Mouse (Mus musculus): Measurements from ENCODE around the gene Tox2.

Gene Tox2

DNA sequence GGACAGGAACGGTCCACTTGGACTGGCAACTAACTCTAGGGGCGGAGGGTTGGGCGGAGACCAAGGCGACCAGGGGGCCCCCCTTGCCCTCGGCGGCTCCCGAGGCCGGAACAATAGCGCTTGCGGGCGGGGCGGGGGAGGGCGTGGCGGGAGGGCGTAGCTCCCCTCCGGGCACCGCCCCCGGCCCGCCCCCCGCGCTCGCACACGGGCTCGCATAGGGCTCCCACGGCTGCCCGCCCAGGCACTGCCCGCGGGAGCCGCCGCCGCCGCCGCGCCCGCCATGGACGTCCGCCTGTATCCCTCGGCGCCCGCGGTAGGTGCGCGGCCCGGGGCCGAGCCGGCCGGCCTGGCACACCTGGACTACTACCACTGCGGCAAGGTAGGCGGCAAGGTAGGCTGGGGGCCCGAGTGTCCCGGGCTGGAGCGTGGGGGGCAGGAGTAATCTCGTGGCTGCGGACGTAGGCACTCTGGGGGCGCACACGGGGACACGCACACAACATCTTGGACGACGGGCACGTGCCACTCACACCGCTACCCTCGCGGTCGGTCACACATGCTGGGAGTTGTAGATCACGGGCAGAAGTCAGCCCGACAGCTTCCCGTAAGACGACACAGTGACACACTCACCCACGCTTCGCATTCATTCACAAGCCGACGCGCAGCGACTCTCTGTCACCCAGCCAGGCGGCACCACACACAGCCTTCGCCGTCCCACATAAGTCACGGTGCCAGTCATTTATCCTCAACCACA lies at the start of gene Tox2:
Gene Tox2 (plus strand): TSS at position 242 of the 751 bp plus-strand sequence.
- DNase-seq, result no peak

DNA sequence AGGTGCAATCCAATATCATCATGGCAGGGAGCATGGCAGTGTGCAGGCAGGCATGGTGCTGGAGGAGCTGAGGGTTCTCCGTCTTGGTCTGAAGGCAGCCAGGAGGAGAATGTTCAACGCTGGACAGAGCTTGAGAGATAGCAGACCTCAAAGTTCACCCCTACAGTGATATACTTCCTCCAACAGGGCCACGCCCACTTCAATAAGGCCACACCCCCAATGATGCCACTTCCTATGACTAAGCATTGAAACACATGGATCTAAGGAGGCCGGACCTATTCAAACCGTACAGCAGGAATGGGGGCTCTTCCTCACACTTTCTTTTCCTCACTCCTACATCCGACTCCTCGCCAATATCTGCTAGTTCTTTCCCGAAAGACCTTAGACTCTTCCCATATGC lies 48.3 kb upstream of the Tox2 start:
- no peak for DNase-seq

DNA sequence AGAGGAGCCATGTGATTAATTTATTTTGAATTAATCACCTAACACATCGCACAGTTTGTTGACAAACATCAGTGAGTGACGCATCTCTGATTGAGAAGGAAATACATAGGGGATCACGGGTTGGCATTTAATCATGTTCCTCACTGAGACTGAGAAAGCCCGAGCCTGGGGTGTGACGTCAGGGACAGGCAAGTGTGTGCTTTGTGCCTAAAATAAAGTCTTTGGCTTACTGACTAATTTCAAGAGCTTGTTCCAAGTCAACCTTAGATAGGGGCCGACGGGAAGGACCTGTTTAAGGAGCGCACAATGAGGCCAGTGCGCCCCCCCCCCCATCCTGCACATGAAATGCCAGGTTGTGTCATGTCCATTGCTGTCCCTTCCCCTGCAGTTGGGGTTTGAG lies 43.9 kb upstream of the Tox2 start:
- DNase-seq, result no peak

DNA sequence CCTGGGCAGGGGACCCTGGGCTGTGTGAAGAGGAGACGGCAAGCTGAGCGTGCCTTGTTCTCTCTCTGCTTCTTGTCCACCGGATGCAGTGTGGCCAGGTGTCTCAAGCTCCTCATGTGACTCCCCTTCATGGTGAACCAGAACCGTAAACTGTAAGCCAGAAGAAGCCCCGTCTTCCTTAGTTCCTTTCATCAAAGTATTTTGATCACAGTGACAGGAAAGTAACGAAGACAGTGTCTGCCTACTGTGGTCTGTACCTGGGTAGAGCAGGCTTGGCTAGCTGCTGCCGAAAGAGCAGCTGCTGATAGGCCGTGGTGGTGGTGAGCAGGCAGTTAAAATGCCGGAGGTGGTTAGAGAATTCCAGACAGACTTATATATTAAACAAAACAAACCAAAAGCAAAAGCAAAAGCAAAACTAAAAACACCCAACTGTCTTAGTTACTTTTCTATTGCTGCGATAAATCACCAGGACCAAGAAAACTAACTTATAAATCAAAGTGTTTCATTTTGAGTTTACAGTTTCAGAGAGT lies 38.4 kb upstream of the Tox2 start:
- DNase-seq, result no peak

DNA sequence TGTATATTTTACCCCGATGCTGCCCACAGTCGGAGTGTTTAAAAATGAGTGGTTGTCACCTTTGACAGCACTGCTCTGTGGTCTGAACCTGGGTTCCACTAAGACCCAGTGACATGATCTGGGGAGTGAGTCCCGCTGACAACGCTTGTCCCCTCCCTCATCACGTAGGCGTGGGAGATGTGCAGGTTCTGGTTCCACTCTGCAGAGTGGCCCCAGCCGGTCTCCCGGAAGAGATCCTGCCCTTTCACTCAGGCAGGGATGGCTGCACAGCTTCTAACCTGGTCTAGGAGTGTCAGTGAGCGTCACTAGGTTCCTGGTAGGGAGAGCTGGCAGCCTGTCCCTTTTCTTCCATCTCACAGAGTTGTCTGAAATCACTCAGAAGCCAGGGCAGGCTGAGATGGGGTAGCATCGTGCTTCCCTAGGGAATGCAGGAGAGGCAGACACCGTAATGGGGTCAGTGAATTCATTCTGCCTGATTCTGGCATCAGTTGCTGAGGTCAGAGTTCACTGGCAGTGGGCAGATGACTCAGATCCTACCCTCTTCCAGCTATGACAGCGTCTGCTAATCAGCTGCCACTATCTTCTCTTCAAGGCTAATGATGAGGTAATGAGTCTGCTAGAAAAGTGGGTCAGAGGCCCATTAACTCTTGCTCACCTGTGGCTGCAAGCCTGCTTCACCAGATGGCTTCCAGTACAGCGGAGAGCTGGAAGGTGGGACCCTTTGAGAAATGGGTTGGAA lies 36.7 kb upstream of the Tox2 start:
- no peak for DNase-seq

DNA sequence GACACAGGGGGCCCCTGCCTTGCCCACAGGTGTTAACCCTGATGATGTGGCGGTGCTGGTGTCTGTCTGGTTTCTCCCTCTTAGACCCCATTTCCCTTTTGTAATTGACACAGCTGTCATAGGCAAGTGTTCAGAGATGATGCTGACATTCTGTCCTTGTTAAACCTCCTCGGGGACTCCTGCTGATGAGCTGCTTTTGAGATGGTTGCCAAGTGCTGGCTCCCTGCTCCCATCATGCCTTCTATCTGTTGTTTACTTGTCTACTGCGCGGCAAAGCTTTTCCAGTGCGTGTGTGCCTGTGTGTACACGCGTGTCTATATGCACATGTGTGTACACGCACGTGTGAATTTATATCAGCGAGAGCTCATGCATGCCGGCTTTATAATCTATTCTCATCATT lies 31.0 kb upstream of the Tox2 start:
- no peak for DNase-seq

DNA sequence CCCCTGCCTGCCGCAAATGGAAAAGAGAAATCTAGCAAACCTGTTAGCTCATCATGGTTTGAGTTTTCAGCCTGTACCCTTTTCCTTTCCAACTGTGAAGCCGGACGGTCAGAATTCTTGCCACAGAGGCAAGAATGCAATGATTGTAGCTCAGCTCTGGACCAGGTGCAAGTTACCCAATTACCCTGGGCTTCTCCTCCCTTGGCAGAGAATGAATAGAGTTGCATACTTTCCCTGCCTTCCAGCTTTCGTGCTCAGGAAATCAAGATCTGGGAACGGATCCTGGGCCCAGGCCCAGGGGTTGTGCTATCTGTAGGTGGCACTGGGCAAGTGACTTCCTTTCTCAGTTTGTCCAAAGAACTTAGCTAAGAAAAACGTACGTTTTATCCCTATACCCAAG lies 28.9 kb upstream of the Tox2 start:
- DNase-seq, result no peak

DNA sequence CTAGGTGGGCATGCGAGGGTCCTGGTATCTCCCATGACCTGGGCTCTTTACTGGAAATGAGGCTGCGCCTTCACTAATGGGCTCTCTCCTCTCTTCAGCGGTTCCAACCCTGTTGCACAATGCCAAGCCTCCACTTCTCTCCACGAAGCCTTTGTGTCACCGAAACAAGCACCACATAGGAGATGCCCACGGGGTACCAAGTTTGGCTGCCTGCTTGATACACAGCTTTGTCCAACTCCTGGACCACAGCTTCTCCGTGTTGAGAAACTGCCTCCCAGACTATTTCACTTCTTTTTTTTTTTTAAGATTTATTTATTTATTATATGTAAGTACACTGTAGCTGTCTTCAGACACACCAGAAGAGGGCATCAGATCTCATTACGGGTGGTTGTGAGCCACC lies 27.1 kb upstream of the Tox2 start:
- DNase-seq, result no peak

DNA sequence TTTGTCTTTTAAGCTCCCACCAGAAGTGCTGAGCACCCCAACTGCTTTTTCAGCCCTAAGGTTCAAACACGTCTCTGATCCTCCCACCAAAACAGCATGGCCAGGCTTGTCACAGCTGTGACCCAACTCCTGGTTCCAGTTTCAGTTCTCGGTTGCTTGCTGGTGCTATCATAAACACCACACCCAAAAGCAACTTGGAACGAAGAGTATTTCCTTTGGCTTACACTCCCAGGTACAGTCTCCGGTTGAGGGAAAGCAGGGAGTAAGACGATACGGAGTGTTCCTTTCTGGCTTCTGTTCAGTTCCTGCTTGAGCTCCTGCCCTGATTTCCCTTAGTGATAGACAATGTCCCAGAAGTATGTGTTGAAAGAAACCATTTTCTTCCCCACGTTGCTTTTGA lies 26.4 kb upstream of the Tox2 start:
- no peak for DNase-seq

DNA sequence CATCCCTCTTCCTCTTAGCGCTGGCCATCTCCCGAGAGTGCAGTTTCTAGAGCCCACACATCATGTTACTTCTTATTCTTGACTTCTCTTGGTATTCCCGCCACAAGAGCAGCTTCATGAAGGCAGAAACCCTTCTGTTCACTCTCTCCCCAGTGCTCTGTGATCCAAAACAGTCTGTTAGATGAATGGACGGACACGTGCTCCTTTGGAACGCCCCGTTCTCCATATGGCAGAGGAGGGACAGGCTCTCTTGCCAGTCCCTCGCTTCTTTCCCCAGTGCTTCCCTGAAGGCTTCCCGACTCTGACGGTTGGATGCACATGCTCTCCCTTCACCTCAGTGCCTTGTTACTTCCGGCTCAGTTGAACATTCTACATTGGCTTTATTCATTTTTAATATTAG lies 15.4 kb upstream of the Tox2 start:
- DNase-seq, result no peak

DNA sequence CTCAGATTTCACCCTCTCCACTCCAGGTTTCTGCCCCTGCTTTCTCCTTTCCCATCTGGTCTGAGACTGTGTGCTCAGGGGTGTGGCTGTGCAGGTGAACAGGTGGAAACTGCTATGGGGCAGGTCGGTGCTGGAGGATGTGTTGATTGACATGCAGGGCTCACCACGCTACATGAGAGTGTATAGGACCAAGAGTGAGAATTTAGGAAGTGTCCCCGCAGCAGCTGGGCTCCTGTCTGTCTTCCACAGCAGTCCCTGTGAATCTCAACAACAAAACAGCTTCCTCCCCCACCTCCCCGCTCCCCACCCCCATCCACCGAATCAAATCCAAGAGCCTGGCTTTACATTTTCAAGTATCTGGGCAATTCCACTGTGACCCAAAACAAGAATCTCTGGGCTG lies 13.3 kb upstream of the Tox2 start:
- DNase-seq, result no peak

DNA sequence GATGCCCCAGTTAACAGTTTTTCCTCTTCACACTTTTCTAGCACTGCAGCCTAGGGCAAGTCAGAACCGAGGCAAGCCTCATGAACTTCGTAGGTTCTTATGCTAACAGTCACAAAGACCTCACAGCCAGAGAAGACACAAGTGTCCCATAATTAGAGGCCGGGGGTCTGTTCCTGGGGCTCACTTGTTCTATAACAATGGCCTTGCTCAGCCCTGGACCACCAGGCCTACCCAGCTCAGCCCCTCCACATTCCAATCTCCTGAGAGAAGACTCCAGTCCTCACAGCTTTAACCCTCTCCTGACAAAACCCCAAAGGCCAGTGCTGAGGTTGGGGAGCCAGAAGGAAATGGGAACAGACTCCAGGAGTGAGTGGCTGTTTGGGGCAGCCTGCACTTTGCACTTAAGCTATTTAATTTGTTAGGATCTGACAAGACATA lies 12.9 kb upstream of the Tox2 start:
- no peak for DNase-seq

DNA sequence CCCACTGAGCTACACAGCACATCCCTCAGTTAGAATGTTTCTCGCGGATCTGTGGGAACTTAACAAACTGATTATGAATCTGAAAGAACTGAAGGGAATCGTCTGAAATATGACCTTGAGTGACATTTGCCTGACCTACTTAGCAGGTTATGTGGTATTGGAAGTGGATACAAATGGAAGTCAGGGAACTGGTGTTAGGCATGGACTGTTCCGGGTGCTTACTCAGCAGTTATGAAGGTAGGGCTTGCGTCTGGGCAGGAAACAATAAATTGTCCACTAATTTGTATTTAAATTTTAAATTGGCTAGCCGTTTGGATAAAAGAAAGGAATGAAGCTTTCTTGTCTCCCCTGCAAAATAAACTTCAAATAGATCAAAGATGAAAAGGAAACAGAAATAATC lies 10.4 kb upstream of the Tox2 start:
- no peak for DNase-seq

DNA sequence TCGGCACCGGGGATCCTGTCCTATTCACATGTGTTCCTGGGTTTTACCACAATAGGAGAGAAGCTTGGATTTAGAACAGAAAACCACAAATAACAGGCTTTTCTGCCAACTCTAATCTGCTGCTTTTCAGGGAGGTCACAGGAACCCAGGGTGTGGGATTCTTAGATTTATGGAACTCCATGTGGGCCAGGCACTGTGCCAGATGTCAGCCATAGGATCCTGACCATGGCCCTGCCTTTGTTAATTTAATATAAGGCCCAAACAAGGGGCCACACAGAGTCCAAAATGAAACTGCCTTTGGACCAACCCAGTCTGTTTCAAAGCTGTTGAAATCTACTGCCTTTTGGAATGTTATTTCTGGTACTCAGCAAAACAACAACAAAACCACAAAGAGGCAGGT lies 8.9 kb upstream of the Tox2 start:
- DNase-seq, result no peak

DNA sequence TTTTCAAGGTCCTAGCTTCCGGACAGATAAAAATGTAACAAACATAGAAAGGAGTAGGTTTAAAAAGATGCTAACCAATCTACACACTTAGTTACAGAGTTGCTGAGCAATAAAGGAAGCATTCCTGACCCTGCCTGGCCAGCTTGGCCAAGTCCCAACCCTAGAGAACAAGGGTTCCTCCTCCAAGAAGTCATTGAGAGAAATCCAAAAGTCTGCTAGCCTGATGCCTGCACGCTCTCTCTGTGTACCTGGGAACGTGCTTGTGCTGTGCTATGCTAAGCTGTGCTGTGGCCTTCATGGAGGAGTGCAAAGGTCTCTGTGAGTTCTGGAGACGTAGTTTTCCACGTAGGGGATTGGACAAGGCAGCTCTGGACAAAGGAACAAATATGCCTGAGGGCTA lies 8.4 kb upstream of the Tox2 start:
- no peak for DNase-seq

DNA sequence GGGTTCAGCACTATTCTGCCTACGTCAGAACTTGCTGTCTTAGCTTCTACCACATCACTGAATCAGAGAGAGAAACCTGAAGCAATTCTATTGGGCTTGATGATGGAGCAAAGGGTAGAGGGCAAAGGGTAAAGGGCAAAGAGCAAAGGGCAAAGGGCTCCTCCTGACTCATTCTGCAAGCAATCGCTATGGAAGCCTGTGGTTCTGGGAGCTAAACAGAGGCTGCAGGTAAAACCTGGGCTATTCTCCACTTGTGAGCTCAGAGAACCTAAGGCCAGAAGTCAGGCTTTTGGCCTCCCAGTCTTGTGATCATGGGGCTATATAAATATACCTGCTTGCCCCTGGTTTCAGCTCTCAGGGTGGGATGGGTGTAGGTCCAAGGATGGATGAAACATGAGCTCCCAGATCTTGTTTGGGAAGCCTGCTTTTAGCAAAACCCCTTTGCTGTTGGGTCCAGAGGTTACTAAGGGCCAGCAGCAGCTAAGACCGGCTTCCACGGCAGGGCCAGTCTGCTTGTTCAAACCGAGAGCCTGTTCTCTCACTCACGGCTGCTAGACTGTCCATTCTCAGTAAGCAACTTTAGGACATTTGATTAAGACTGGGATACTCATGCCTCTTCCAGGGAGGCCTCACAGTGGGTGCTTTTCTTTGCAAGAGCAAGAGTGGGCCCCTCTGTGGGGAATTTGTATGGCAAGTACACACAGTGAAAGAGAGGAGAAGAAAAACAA lies 7.7 kb upstream of the Tox2 start:
- no peak for DNase-seq

DNA sequence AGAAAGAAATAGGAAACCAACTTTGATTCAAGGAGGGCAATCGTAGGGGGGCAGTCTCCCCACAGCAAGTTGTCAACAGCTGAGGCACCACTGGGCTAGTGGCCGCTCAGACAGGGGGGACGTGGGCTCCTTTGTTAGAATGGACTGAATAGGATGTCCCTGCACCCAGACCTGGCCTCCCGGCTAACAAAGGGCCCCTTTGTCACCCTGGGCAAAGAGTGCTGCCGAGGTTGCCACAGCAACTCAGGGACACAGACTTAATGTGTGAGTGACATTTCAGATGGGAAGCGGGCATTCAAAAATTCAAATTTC lies 7.1 kb upstream of the Tox2 start:
- no peak for DNase-seq

DNA sequence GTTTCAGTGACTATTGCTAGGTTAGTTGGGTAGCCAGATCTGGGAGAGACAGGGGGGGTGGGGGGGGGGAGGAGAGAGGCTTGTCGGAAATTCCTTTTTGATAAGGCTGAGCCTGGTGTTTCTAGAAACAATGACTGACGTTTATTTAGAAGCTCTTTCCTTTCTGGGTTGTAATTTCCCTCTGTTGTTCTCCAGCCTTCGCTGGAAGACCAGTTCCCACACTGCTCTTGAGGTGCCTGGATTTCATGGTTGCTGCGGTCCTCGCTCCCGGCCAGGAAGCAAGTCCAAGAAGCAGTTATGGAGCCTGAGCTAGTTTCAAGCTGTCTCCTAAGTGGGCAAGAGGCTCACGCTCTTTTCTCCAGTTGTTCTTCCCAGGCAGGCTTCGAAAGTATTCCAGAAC lies 1.0 kb upstream of the Tox2 start:
- DNase-seq, result no peak

DNA sequence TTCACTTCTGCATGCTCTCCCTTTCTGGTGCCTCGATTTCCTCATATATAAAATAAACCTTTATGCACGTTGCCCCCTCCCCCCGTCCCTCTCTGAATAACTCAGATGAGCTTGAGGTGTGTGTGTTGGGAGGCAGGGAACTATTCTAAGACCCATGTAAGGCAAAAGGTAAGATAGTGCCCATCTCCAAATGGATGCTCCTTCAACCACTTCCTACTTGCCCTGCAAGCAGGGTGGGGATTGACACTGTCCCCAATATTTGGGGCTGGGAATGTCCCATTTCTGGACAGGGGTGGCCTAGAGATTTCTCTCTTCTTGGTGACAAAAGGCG lies 407 bp upstream of the Tox2 start:
- DNase-seq, result no peak

DNA sequence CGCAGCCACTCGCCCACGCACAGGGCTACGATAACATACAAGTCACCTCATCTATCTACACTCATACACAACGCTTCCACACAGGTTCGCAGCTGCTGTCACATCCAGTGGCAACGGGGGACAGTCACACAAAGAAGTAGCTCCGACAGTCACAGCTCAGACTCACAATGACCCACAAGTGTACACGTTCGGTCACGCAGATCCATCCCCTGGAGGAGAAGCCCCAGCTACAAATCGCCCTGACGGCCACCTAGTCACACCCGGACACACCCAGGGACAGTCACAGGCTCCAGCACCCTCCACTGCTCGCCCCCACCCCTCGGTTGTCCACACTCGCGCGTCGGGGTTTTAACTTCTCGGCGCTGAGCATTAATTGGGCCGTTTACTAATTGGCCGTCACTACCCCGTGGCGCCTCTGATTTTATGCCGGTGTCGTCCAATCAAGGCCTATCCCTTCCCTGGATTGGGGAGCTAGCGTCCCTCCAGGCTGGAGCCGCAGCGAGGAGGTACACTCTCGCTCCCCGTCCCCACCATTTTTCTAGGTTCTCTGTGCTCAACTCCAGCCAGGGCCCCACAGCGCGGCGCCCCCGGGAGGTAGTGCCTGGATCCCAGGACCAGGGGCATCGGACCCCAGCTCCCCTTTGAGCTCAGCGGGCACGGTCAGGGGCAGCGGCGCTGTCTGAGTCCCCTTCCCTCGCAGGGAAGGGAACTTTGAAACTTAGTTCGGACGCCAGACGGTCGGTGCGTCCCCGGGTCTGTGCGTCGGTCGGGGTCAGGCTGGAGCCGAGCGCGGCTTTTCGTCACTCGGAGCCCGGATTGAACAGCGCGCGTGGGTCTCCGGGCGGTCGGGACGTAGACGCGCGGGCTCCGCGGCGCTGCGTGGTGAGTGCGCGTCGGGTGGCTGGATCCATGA lies 966 bp downstream of the Tox2 start:
- DNase-seq, result no peak

DNA sequence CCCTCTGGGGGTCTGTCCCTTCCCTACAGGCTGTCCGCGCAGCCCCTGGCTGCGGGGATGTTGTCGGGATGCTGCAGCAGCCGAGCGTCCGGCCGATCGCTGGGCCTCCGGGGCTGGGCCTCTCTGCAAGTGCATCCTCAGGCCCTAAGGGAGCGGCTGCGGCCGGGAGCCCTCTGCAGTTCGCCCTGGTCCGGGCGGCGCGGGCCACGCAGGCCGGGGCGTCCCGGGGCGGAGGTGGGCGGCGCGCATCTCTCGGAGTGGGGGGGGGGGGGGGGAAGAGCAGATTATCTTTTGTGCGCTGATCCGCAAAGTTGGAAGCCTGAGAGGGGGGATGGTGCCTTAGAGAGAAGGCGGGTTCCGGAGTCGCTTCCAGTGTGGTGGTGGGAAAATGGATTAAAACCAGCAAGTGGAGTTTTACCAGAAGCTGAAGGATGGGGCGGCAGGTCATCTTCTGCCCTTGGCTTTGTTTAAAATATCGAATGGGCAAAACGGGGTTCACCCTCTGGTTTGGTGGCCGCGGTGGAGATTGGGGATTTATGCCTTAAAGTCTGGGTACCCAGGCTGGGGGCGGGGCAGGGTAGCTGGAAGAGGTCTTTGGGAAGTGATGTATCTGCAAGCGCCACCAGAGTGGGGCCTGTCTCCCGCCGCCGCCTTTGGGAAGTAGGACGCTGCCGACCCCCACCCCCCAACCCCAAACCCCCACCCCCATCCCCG lies 1.8 kb downstream of the Tox2 start:
- DNase-seq, result no peak

DNA sequence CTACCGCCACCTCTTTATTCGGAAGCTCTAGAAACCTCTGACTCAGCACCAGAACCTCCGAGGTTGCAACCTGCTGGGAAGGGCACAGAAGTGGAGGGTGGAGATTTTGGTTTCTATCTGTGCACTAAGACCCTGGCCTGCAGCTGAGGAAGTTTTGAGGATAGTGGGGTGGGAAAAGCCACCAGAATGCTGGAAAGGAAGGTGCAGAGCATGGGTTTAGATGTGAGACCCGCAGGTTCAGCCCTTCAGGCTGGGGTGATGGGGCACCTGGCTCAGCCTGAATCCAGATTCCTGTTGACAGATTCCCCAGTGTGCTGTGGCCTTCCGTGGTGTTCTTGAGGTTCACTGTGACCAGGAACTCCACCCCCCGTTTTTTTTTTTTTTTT lies 2.3 kb downstream of the Tox2 start:
- DNase-seq, result no peak

All from cerebellum, adult 8-10 months (tissue).